Mouse (Mus musculus) limb, embryonic 14.5 days (tissue): ENCODE data around the gene Cda. TPM values are rescaled to one million over a fixed set of nuclear protein-coding genes. Genes with fewer than 3 reads are reported as not detected.

Experiments used
- ATAC-seq: fragments of 200-750 bp; cut with Nextera tagmentation; 2 replicates; pipeline ENCODE4 v1.8.0; 2017; ENCODE audit warnings: low read depth, moderate number of reproducible peaks, moderate TSS enrichment; ENCODE audit not compliant: low FRiP score
- DNase-seq: peaks from one replicate; pipeline ENCODE4 v3.0.0-alpha.2; 2015; ENCODE audit warnings: low spot score
- H3K27ac ChIP-seq: fragments of 300-500 bp; sonication (generic); replicated peaks from 2 replicates; pipeline ENCODE4 v1.5.1; 2014; ENCODE audit warnings: low read depth, mild to moderate bottlenecking, low read length, moderate library complexity, mixed read lengths
- H3K27me3 ChIP-seq: fragments of 300-500 bp; sonication (generic); 2 replicates; pipeline ENCODE4 v1.6.1; 2014; ENCODE audit warnings: low read length, mixed read lengths; ENCODE audit not compliant: control insufficient read depth, insufficient read depth
- H3K36me3 ChIP-seq: fragments of 300-500 bp; sonication (generic); 2 replicates; pipeline ENCODE4 v1.6.1; 2014; ENCODE audit warnings: mild to moderate bottlenecking, low read length, moderate library complexity, mixed read lengths; ENCODE audit not compliant: control insufficient read depth, insufficient read depth
- H3K4me1 ChIP-seq: fragments of 300-500 bp; sonication (generic); 2 replicates; pipeline ENCODE4 v1.6.1; 2014; ENCODE audit warnings: antibody characterized with exemption, low read length, mixed read lengths; ENCODE audit not compliant: control insufficient read depth, insufficient read depth
- H3K4me2 ChIP-seq: fragments of 300-500 bp; sonication (generic); replicated peaks from 2 replicates; pipeline ENCODE4 v1.6.1; 2014; ENCODE audit warnings: low read depth, mild to moderate bottlenecking, low read length, moderate library complexity; ENCODE audit not compliant: severe bottlenecking
- H3K4me3 ChIP-seq: fragments of 300-500 bp; sonication (generic); replicated peaks from 2 replicates; pipeline ENCODE4 v1.5.1; 2014; ENCODE audit warnings: low read length
- H3K9ac ChIP-seq: fragments of 300-500 bp; sonication (generic); 2 replicates; pipeline ENCODE4 v1.6.1; 2014; ENCODE audit warnings: mild to moderate bottlenecking, low read depth, low read length, moderate library complexity; ENCODE audit not compliant: severe bottlenecking
- H3K9me3 ChIP-seq: fragments of 300-500 bp; sonication (generic); 2 replicates; pipeline ENCODE4 v1.6.1; 2016; ENCODE audit warnings: low read length; ENCODE audit not compliant: control insufficient read depth
- POLR2A ChIP-seq: fragments of 200-500 bp; IDR thresholded peaks from 2 replicates; pipeline ENCODE4 v1.8.0; 2012; ENCODE audit warnings: inconsistent platforms, mild to moderate bottlenecking, moderate library complexity, borderline replicate concordance; ENCODE audit not compliant: insufficient read depth, insufficient read length; ENCODE audit errors: extremely low read depth
- WGBS: fragments of 180-500 bp; shearing (Covaris S2); extraction: QIAGEN DNeasy Blood & Tissue Kit; methylation state at CpG from one replicate; pipeline ENCODE4 v1.1.7; 2014; 5-methylcytosine and 5-hydroxymethylcytosine counted together
- polyA plus RNA-seq, 2 experiments: library from polyadenylated mRNA; depleted of rRNA in 1 of 2; stranded (reverse) in 1 of 2; unstranded in 1 of 2; fragments of >200 nt; fragmentation: Nextera tagmentation in 1 of 2; extraction: Ambion mirVana in 1 of 2; gene quantifications; 2 replicates each; pipeline versions ENCODE4 v1.2.1 to v1.2.3; 2012 to 2014

The Cda gene
- polyA plus RNA-seq, 2 experiments, result 4.6 to 6.8 TPM

GRCm38 (mm10) chr4:138356141-138356540, 11.7 kb downstream of the Cda start:
- no peak for TF ChIP-seq POLR2A
- H3K9ac ChIP-seq, result no peak overlapping the region
- DNase-seq, result no peak
- H3K9me3 ChIP-seq, result no peaks in the 10 kb centered on the region; the same call in 1 of the 2 replicates
- H3K4me1 ChIP-seq, result no peaks in the 10 kb centered on the region
- no peak overlapping the region for H3K27ac ChIP-seq
- 86% methylated on average over 8 of the region's 8 CpGs for WGBS
- no peak for ATAC-seq
- no peak overlapping the region for H3K4me2 ChIP-seq
- H3K4me3 ChIP-seq, result no peak overlapping the region
- H3K27me3 ChIP-seq, result no peaks in the 10 kb centered on the region; the same call in 1 of the 2 replicates
- no peaks in the 10 kb centered on the region for H3K36me3 ChIP-seq

GRCm38 (mm10) chr4:138355496-138355895, 12.3 kb downstream of the Cda start:
- Histone ChIP-seq H3K27ac (no peak overlapping the region), H3K4me1 (no peaks in the 10 kb centered on the region), H3K36me3 (no peaks in the 10 kb centered on the region), H3K9ac (no peak overlapping the region), H3K4me3 (no peak overlapping the region), H3K4me2 (no peak overlapping the region), H3K27me3 (no peaks in the 10 kb centered on the region), H3K9me3 (no peaks in the 10 kb centered on the region; the same call in 1 of the 2 replicates)
- 95% methylated on average over 2 of the region's 2 CpGs for WGBS
- no peak for DNase-seq
- no peak for TF ChIP-seq POLR2A
- no peak for ATAC-seq

GRCm38 (mm10) chr4:138353438-138354171, 14.2 kb downstream of the Cda start:
- no peak for TF ChIP-seq POLR2A
- 72% methylated on average over 10 of the region's 10 CpGs for WGBS
- no peak for ATAC-seq

GRCm38 (mm10) chr4:138352692-138353091, 15.1 kb downstream of the Cda start:
- Histone ChIP-seq H3K27me3 (no peaks in the 10 kb centered on the region), H3K4me2 (no peak overlapping the region), H3K36me3 (no peaks in the 10 kb centered on the region), H3K9ac (no peak overlapping the region), H3K4me1 (no peaks in the 10 kb centered on the region), H3K9me3 (no peaks in the 10 kb centered on the region; the same call in 1 of the 2 replicates), H3K4me3 (no peak overlapping the region), H3K27ac (no peak overlapping the region)
- WGBS, result 83% methylated on average over 6 of the region's 6 CpGs
- DNase-seq, result no peak
- TF ChIP-seq POLR2A, result no peak
- no peak for ATAC-seq

More at GRCm38 (mm10) chr4:138353438-138354171, 14.2 kb downstream of the Cda start:
- Histone ChIP-seq H3K27ac (no peak overlapping the region), H3K9me3 (no peaks in the 10 kb centered on the region; the same call in 1 of the 2 replicates), H3K36me3 (no peaks in the 10 kb centered on the region), H3K4me2 (no peak overlapping the region), H3K4me3 (no peak overlapping the region), H3K4me1 (no peaks in the 10 kb centered on the region), H3K27me3 (no peaks in the 10 kb centered on the region), H3K9ac (no peak overlapping the region)
- no peak for DNase-seq

- TF ChIP-seq POLR2A, result no peak
- ATAC-seq, result no peak
- no peak overlapping the region for H3K27ac ChIP-seq
- 86% methylated on average over 5 of the region's 5 CpGs for WGBS
- H3K36me3 ChIP-seq, result no peaks in the 10 kb centered on the region
- H3K9me3 ChIP-seq, result no peaks in the 10 kb centered on the region; the same call in 1 of the 2 replicates
- no peak overlapping the region for H3K4me2 ChIP-seq
- no peaks in the 10 kb centered on the region for H3K27me3 ChIP-seq
- H3K4me3 ChIP-seq, result no peak overlapping the region
- no peaks in the 10 kb centered on the region for H3K4me1 ChIP-seq
- no peak for DNase-seq
- no peak overlapping the region for H3K9ac ChIP-seq
Measured at GRCm38 (mm10) chr4:138351821-138352220, 16.0 kb downstream of the Cda start.
